Mouse (Mus musculus): Measurements from ENCODE around the gene Gm29666.

Gm29666 gene

GRCm38 (mm10) chr15:84903843-84904385 lies 15.9 kb downstream of the Gm29666 start:
- DNase-seq: no peak

GRCm38 (mm10) chr15:84898077-84898476 lies 21.8 kb downstream of the Gm29666 start:
- DNase-seq: peak; percentile 55

- no peak for DNase-seq
Observed at GRCm38 (mm10) chr15:84896664-84897063, 23.2 kb downstream of the Gm29666 start.

- DNase-seq: peak; percentile 26
Observed at GRCm38 (mm10) chr15:84896216-84896615, 23.6 kb downstream of the Gm29666 start.

GRCm38 (mm10) chr15:84891658-84892057 lies 28.2 kb downstream of the Gm29666 start:
- DNase-seq: peak; percentile 78

GRCm38 (mm10) chr15:84891246-84891645 lies 28.6 kb downstream of the Gm29666 start:
- DNase-seq: no peak

GRCm38 (mm10) chr15:84888066-84888465 lies 31.8 kb downstream of the Gm29666 start:
- no peak for DNase-seq

GRCm38 (mm10) chr15:84877029-84877815 lies 42.6 kb downstream of the Gm29666 start:
- DNase-seq: no peak

GRCm38 (mm10) chr15:84873867-84874266 lies 46.0 kb downstream of the Gm29666 start:
- DNase-seq: no peak

GRCm38 (mm10) chr15:84873079-84873478 lies 46.8 kb downstream of the Gm29666 start:
- no peak for DNase-seq

GRCm38 (mm10) chr15:84871802-84872201 lies 48.0 kb downstream of the Gm29666 start:
- no peak for DNase-seq

GRCm38 (mm10) chr15:84861911-84862310 lies 57.9 kb downstream of the Gm29666 start:
- no peak for DNase-seq

Data from lung, postnatal 36 days (tissue).